23 mouse cellular contexts compared by ENCODE assay signal in genomic region chr12:109420006-109420405, GRCm38 (mm10). TPM values are rescaled to one million over a fixed set of nuclear protein-coding genes. Genes with fewer than 3 reads are reported as not detected.
A peak's percentile ranks its signal among the peaks of the same experiment; 100 is the strongest.
DNase-seq lines count a peak whose midpoint lies in the region; ATAC-seq and TF ChIP-seq lines count a peak whose summit lies in the region.
"Had no signal": no experiment of that assay in that cellular context is flagged by ENCODE, and none has a peak within 500 bp of the region (broad histone marks: within the 10 kb centered on the region; RNA-seq: fewer than 3 reads in every experiment).

No protein-coding gene starts in this region.

- 0 out of 2 replicates have a peak, but pooled peaks have one; percentile 34 for ATAC-seq in heart, postnatal 0 days (ENCODE audit: insufficient read depth, low read depth)
- ATAC-seq in heart, embryonic 11.5 days (replicated peaks; ENCODE audit: insufficient number of reproducible peaks, low FRiP score, low TSS enrichment) = no peak
- no peak for ATAC-seq in neural tube, embryonic 13.5 days (ENCODE audit: low read depth)
- no peak for ATAC-seq in neural tube, embryonic 15.5 days (ENCODE audit: low FRiP score)
- ATAC-seq: hindbrain, embryonic 16.5 days; midbrain, embryonic 15.5 days had no signal

- DNase-seq in heart, postnatal 0 days (ENCODE audit: low spot score) = no peak
- DNase-seq in lung, postnatal 14 days = peak; percentile 55
- DNase-seq in adrenal gland, adult 8-10 months = no peak
- DNase-seq in B cell, adult 2 months = no peak
- no peak for DNase-seq in cerebellum, adult 11-12 months
- DNase-seq: adrenal gland, postnatal 10 days; cerebellum, adult 11 months; embryo, embryonic 11 days; gastrocnemius, postnatal 36 days; heart, postnatal 10 days; kidney, adult 2 months; kidney, postnatal 14 days; liver; lung, embryonic 14.5 days; retina, postnatal 1 day had no signal

- H3K27ac ChIP-seq in heart, postnatal 0 days (ENCODE audit: low read depth) = no peak overlapping the region
- no peak overlapping the region for H3K27ac ChIP-seq in heart, embryonic 11.5 days (ENCODE audit: low read depth, low read length)
- peak overlapping the region; percentile 23; the same call in 1 of the 2 replicates for H3K27ac ChIP-seq in neural tube, embryonic 13.5 days (replicated peaks)
- H3K27ac ChIP-seq in neural tube, embryonic 15.5 days (replicated peaks) = no peak overlapping the region
- H3K27ac ChIP-seq: layer of hippocampus, adult 2 months; midbrain, embryonic 15.5 days had no signal

- no peak overlapping the region for H3K4me3 ChIP-seq in heart, postnatal 0 days (ENCODE audit: low read depth, low read length)
- H3K4me3 ChIP-seq in heart, embryonic 11.5 days (ENCODE audit: low read depth, low read length) = no peak overlapping the region
- no peak overlapping the region for H3K4me3 ChIP-seq in neural tube, embryonic 13.5 days
- no peak overlapping the region for H3K4me3 ChIP-seq in neural tube, embryonic 15.5 days (replicated peaks)
- H3K4me3 ChIP-seq: layer of hippocampus, adult 2 months; megakaryocyte, embryonic 14.5 days; midbrain, embryonic 15.5 days had no signal

- no peaks in the 10 kb centered on the region for H3K36me3 ChIP-seq in heart, postnatal 0 days (replicated peaks; ENCODE audit: control insufficient read depth, insufficient read depth, low read length)
- H3K36me3 ChIP-seq in heart, embryonic 11.5 days (ENCODE audit: control insufficient read depth, insufficient read depth, low read length) = no peaks in the 10 kb centered on the region
- no peaks in the 10 kb centered on the region for H3K36me3 ChIP-seq in neural tube, embryonic 13.5 days
- no peaks in the 10 kb centered on the region for H3K36me3 ChIP-seq in neural tube, embryonic 15.5 days
- H3K36me3 ChIP-seq: midbrain, embryonic 15.5 days had no signal

- H3K27me3 ChIP-seq in heart, postnatal 0 days (ENCODE audit: control insufficient read depth, insufficient read depth, low read length) = 0 out of 2 replicates have a peak, but pooled peaks cover 4% of the 10 kb centered on the region
- H3K27me3 ChIP-seq in heart, embryonic 11.5 days (ENCODE audit: control insufficient read depth, insufficient read depth, low read length) = 0 out of 2 replicates have a peak, but pooled peaks cover 2% of the 10 kb centered on the region
- H3K27me3 ChIP-seq in neural tube, embryonic 13.5 days = 0 out of 2 replicates have a peak, but pooled peaks cover 5% of the 10 kb centered on the region
- H3K27me3 ChIP-seq in neural tube, embryonic 15.5 days (replicated peaks) = no peaks in the 10 kb centered on the region

- no peak overlapping the region for H3K4me2 ChIP-seq in heart, postnatal 0 days (ENCODE audit: low read depth, low read length)
- H3K4me2 ChIP-seq in heart, embryonic 11.5 days = no peak overlapping the region
- no peak overlapping the region for H3K4me2 ChIP-seq in neural tube, embryonic 13.5 days
- no peak overlapping the region for H3K4me2 ChIP-seq in neural tube, embryonic 15.5 days
- H3K4me2 ChIP-seq: lung, embryonic 14.5 days; midbrain, embryonic 15.5 days had no signal

- peaks cover 5% of the 10 kb centered on the region; the same call in 1 of the 2 replicates for H3K4me1 ChIP-seq in heart, postnatal 0 days (ENCODE audit: control insufficient read depth, insufficient read depth)
- H3K4me1 ChIP-seq in heart, embryonic 11.5 days (ENCODE audit: control insufficient read depth, insufficient read depth, low read length) = peaks cover 29% of the 10 kb centered on the region
- peaks cover 51% of the 10 kb centered on the region for H3K4me1 ChIP-seq in neural tube, embryonic 13.5 days (replicated peaks)
- H3K4me1 ChIP-seq in neural tube, embryonic 15.5 days = peaks cover 38% of the 10 kb centered on the region
- H3K4me1 ChIP-seq: megakaryocyte, embryonic 14.5 days had no signal

- H3K9me3 ChIP-seq in heart, postnatal 0 days (replicated peaks; ENCODE audit: control insufficient read depth, low read length) = no peaks in the 10 kb centered on the region
- no peaks in the 10 kb centered on the region for H3K9me3 ChIP-seq in heart, embryonic 11.5 days (replicated peaks; ENCODE audit: control insufficient read depth, low read length)
- no peaks in the 10 kb centered on the region for H3K9me3 ChIP-seq in neural tube, embryonic 13.5 days
- no peaks in the 10 kb centered on the region for H3K9me3 ChIP-seq in neural tube, embryonic 15.5 days (replicated peaks)
- H3K9me3 ChIP-seq: megakaryocyte, embryonic 14.5 days; midbrain, embryonic 15.5 days had no signal

- no peak for TF ChIP-seq CTCF in heart, postnatal 0 days (IDR thresholded peaks at IDR 0.05; ENCODE audit: low read depth)

- no peak overlapping the region for H3K9ac ChIP-seq in heart, postnatal 0 days (replicated peaks; ENCODE audit: low read depth, low read length)
- H3K9ac ChIP-seq in heart, embryonic 11.5 days (ENCODE audit: low read depth, low read length) = no peak overlapping the region
- H3K9ac ChIP-seq in neural tube, embryonic 13.5 days = no peak overlapping the region
- H3K9ac ChIP-seq in neural tube, embryonic 15.5 days (replicated peaks) = no peak overlapping the region
- H3K9ac ChIP-seq: lung, embryonic 14.5 days; midbrain, embryonic 15.5 days had no signal

- WGBS in heart, postnatal 0 days = 33% methylated on average over 12 of the region's 12 CpGs
- WGBS in heart, embryonic 11.5 days (ENCODE audit: insufficient replicate concordance) = 65% methylated on average over 12 of the region's 12 CpGs
- 76% methylated on average over 12 of the region's 12 CpGs for WGBS in neural tube, embryonic 13.5 days
- 64% methylated on average over 12 of the region's 12 CpGs for WGBS in neural tube, embryonic 15.5 days

- no peak for TF ChIP-seq EP300 in heart, postnatal 0 days (IDR thresholded peaks at IDR 0.05; ENCODE audit: low read depth)

RNA-seq across cellular contexts. Expression of gene Dlk1, which starts 32.6 kb away (rescaled TPM):
- total RNA-seq in heart, postnatal 0 days (2014; rRNA removed; ENCODE audit: low replicate concordance) = 45.0 and 55.2 TPM in 2 replicates
- polyA plus RNA-seq in heart, postnatal 0 days (2015; fragmentation: Nextera tagmentation; extraction: Ambion mirVana) = 55.1 and 62.9 TPM in 2 replicates
- 54.8 and 67.1 TPM in 2 replicates for polyA plus RNA-seq in heart, embryonic 11.5 days (2014; fragmentation: Nextera tagmentation; extraction: Ambion mirVana)
- 77.7 and 96.5 TPM in 2 replicates for polyA plus RNA-seq in neural tube, embryonic 13.5 days (2015; fragmentation: Nextera tagmentation; extraction: Ambion mirVana)
- 96.8 and 132 TPM in 2 replicates for polyA plus RNA-seq in neural tube, embryonic 15.5 days (2015; fragmentation: Nextera tagmentation; extraction: Ambion mirVana)
- 1,000 to 10,000 TPM in 1 of 4 experiments, 100 to 1,000 TPM in 3; 841 to 1,077 (median 912) TPM for total RNA-seq in adrenal gland, adult 8-10 months (2022)
- polyA plus RNA-seq: C2C12 had no signal
